Mouse (Mus musculus): Measurements from ENCODE around the gene Sestd1. TPM values are rescaled to one million over a fixed set of nuclear protein-coding genes. Genes with fewer than 3 reads are reported as not detected.

The Sestd1 gene
- polyA plus RNA-seq, 1 experiment from 2014 or later, result 52.2 TPM

DNA sequence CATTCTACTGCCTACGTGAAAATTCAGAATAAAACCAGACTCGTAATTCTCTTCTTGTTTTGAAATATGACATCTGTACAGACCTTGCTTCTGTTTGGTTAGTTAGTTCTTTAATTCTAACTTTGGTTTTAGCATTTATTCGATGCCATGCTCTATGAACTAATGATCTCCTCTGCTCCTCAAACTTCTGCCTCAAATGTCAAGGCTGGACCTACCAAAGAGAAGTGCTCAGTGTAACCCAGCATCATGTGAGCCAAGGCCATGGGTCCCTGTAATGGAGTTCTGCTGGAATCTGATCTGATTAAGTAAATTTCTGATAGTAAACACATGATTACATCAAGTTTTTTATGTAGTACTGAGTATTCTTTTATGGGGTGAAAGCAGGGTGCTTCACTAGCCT is 88.6 kb downstream of the Sestd1 start:
- peaks cover 67% of the 10 kb centered on the region for H3K36me3 ChIP-seq (ENCODE audit: control insufficient read depth, insufficient read depth, low read length)

DNA sequence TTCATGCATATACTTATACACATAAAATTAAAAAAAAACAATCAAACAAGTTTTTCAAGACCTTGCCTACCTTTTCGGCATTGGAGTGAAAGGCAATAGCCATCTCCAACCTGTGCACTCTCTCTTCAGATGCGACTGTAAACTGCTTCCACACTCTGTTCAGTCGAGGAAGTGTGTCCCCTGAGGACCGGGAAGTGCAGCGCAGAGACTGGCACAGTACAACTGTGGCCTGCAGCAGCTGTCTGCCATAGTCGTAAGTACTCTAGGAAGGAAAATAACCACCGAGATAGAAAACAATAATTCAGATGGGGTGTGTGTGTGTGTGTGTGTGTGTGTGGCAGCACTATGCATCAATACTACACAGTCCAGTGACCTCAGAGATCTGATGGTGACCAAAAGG is 89.5 kb downstream of the Sestd1 start:
- 93% methylated on average over 7 of the region's 7 CpGs for WGBS
- Histone ChIP-seq H3K36me3 (ENCODE audit: control insufficient read depth, insufficient read depth, low read length) (peaks cover 68% of the 10 kb centered on the region), H3K27ac (replicated peaks; ENCODE audit: low read depth, low read length) (no peak overlapping the region), H3K9ac (replicated peaks; ENCODE audit: low read length) (no peak overlapping the region), H3K9me3 (ENCODE audit: control insufficient read depth, low read length) (no peaks in the 10 kb centered on the region), H3K27me3 (ENCODE audit: control insufficient read depth, insufficient read depth, low read length) (no peaks in the 10 kb centered on the region), H3K4me1 (ENCODE audit: control insufficient read depth, insufficient read depth, low read length) (no peaks in the 10 kb centered on the region), H3K4me2 (ENCODE audit: low read length) (no peak overlapping the region), H3K4me3 (replicated peaks; ENCODE audit: low read depth, low read length) (no peak overlapping the region)
- DNase-seq, result no peak
- no peak for ATAC-seq (ENCODE audit: low FRiP score, low TSS enrichment)

More for the DNA sequence above, 88.6 kb downstream of the Sestd1 start:
- no peaks in the 10 kb centered on the region for H3K27me3 ChIP-seq (ENCODE audit: control insufficient read depth, insufficient read depth, low read length)
- ATAC-seq (ENCODE audit: low FRiP score, low TSS enrichment), result no peak
- H3K4me2 ChIP-seq (ENCODE audit: low read length), result no peak overlapping the region
- no peaks in the 10 kb centered on the region for H3K9me3 ChIP-seq (ENCODE audit: control insufficient read depth, low read length)
- DNase-seq, result no peak
- 98% methylated on average over 3 of the region's 3 CpGs for WGBS
- no peak overlapping the region for H3K9ac ChIP-seq (replicated peaks; ENCODE audit: low read length)
- H3K27ac ChIP-seq (replicated peaks; ENCODE audit: low read depth, low read length), result no peak overlapping the region
- H3K4me1 ChIP-seq (ENCODE audit: control insufficient read depth, insufficient read depth, low read length), result no peaks in the 10 kb centered on the region
- no peak overlapping the region for H3K4me3 ChIP-seq (replicated peaks; ENCODE audit: low read depth, low read length)

DNA sequence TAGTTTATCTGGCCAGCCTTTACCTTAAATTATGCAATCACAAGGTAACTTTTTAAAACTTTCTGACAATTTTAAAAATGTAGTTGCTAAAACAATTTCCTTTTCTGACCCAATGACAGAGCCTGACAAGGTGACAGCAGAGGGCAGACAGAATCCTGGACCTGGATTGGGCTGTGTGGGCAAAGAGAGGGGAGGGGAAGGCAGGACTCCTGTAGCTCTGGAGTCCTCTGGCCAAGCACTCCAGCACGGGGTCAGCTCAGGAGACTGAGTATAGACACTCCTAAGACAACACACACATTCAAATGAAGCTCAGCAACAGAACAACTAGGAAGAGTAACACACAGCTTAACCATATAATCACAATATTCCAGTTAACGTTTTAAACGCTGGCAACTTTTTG is 90.1 kb downstream of the Sestd1 start:
- H3K4me1 ChIP-seq (ENCODE audit: control insufficient read depth, insufficient read depth, low read length), result no peaks in the 10 kb centered on the region
- H3K4me2 ChIP-seq (ENCODE audit: low read length), result no peak overlapping the region
- ATAC-seq (ENCODE audit: low FRiP score, low TSS enrichment), result no peak
- 93% methylated on average over 3 of the region's 3 CpGs for WGBS
- no peaks in the 10 kb centered on the region for H3K27me3 ChIP-seq (ENCODE audit: control insufficient read depth, insufficient read depth, low read length)
- H3K27ac ChIP-seq (replicated peaks; ENCODE audit: low read depth, low read length), result no peak overlapping the region
- DNase-seq, result no peak
- no peak overlapping the region for H3K9ac ChIP-seq (replicated peaks; ENCODE audit: low read length)
- H3K36me3 ChIP-seq (ENCODE audit: control insufficient read depth, insufficient read depth, low read length), result peaks cover 66% of the 10 kb centered on the region
- no peaks in the 10 kb centered on the region for H3K9me3 ChIP-seq (ENCODE audit: control insufficient read depth, low read length)
- H3K4me3 ChIP-seq (replicated peaks; ENCODE audit: low read depth, low read length), result no peak overlapping the region

DNA sequence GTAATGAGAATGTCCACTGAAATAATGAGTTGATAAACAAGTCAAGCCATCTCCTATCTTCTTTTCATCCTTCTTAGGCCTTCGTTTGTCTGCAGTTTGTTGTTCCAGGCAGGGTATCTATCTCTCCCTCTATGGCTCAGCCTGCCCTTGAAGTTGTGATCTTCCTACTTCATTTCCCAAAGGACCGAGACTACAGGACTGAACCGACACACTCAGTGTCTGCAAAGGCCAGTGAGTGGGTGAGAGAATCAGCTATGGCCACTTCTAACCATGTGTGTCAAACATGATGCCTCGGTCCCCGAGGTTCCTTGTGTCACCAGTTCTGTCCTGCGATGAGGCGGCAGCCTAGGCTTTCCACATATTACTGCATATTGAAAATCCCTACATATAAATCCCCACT is 90.7 kb downstream of the Sestd1 start:
- ATAC-seq (ENCODE audit: low FRiP score, low TSS enrichment) (no peak), DNase-seq (no peak)
- Histone ChIP-seq H3K4me1 (ENCODE audit: control insufficient read depth, insufficient read depth, low read length) (no peaks in the 10 kb centered on the region), H3K9me3 (ENCODE audit: control insufficient read depth, low read length) (no peaks in the 10 kb centered on the region), H3K27me3 (ENCODE audit: control insufficient read depth, insufficient read depth, low read length) (no peaks in the 10 kb centered on the region), H3K36me3 (ENCODE audit: control insufficient read depth, insufficient read depth, low read length) (peaks cover 67% of the 10 kb centered on the region), H3K27ac (replicated peaks; ENCODE audit: low read depth, low read length) (no peak overlapping the region), H3K4me2 (ENCODE audit: low read length) (no peak overlapping the region), H3K9ac (replicated peaks; ENCODE audit: low read length) (no peak overlapping the region), H3K4me3 (replicated peaks; ENCODE audit: low read depth, low read length) (no peak overlapping the region)
- WGBS, result 96% methylated on average over 7 of the region's 7 CpGs

DNA sequence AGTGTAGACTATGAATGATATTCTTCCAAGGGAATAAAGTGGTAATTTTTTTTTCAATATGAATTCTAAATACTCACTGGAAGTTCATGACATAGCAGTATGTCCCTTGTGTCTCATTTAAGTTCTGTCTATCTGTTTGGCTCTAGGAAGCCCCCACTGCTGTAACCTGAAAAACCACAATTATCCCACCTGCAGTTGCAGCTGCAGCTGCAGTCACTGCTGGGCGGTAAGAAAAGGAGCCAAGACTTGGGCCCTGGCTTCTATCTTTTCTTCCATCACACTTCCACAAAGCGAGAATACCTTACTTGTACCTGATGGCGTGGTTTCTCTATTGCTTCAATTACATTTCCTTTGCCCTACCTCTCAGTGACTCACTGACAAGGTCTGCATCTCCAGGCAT is 92.9 kb downstream of the Sestd1 start:
- DNase-seq, result no peak
- Histone ChIP-seq H3K4me1 (ENCODE audit: control insufficient read depth, insufficient read depth, low read length) (no peaks in the 10 kb centered on the region), H3K4me3 (replicated peaks; ENCODE audit: low read depth, low read length) (no peak overlapping the region), H3K9ac (replicated peaks; ENCODE audit: low read length) (no peak overlapping the region), H3K27ac (replicated peaks; ENCODE audit: low read depth, low read length) (no peak overlapping the region), H3K36me3 (ENCODE audit: control insufficient read depth, insufficient read depth, low read length) (peaks cover 57% of the 10 kb centered on the region), H3K27me3 (ENCODE audit: control insufficient read depth, insufficient read depth, low read length) (no peaks in the 10 kb centered on the region), H3K4me2 (ENCODE audit: low read length) (no peak overlapping the region), H3K9me3 (ENCODE audit: control insufficient read depth, low read length) (no peaks in the 10 kb centered on the region)
- no peak for ATAC-seq (ENCODE audit: low FRiP score, low TSS enrichment)
- 92% methylated on average over 3 of the region's 3 CpGs for WGBS

DNA sequence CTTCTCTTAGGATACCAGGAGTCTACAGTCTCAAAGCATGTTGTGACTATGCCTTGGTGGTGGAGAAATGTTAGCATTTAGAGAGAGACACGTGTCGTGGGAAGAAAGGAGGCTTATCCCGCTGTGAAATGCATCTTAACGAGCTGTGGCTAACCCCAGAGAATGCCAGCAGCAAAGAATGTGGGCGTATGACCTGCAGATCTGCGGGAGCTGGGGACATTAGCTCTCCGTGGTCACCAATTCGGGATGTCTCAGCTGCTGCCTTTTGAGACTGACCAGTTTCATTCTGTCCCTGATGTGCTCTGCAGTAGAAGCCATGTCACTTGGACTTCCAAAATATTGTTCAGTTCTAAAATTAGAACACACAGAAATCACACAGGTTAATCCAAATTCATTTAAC is 93.5 kb downstream of the Sestd1 start:
- Histone ChIP-seq H3K4me1 (ENCODE audit: control insufficient read depth, insufficient read depth, low read length) (no peaks in the 10 kb centered on the region), H3K27ac (replicated peaks; ENCODE audit: low read depth, low read length) (no peak overlapping the region), H3K36me3 (ENCODE audit: control insufficient read depth, insufficient read depth, low read length) (peaks cover 52% of the 10 kb centered on the region), H3K27me3 (ENCODE audit: control insufficient read depth, insufficient read depth, low read length) (no peaks in the 10 kb centered on the region), H3K4me3 (replicated peaks; ENCODE audit: low read depth, low read length) (no peak overlapping the region), H3K4me2 (ENCODE audit: low read length) (no peak overlapping the region), H3K9ac (replicated peaks; ENCODE audit: low read length) (no peak overlapping the region), H3K9me3 (ENCODE audit: control insufficient read depth, low read length) (no peaks in the 10 kb centered on the region)
- ATAC-seq (ENCODE audit: low FRiP score, low TSS enrichment), result no peak
- DNase-seq, result no peak
- WGBS, result 46% methylated on average over 8 of the region's 8 CpGs

DNA sequence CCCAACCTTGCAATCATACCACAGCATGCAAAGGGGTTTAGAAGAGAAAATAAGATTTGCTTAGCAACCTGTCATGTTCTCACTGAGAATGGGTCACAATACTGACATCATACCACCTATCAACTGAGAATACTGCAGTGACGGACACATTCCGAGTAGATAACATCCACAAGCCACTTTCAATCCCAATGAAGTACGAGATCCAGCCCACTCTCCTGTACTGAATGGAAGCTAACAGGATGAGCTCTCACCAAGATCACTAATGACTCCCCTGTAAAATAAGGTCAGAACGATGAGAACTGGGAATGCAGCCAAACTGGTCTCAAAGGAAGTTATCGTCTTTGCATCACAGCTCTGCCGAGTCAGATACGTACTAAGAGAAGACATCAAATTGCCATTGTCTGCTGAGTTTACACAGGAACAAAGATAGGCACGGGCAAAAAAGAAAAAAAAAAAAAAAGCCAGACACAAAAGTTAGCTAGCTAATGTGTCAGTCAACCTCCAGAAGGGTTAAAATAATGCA is 96.3 kb downstream of the Sestd1 start:
- Histone ChIP-seq H3K36me3 (ENCODE audit: control insufficient read depth, insufficient read depth, low read length) (peaks cover 34% of the 10 kb centered on the region), H3K4me3 (replicated peaks; ENCODE audit: low read depth, low read length) (no peak overlapping the region), H3K4me1 (ENCODE audit: control insufficient read depth, insufficient read depth, low read length) (no peaks in the 10 kb centered on the region), H3K9me3 (ENCODE audit: control insufficient read depth, low read length) (no peaks in the 10 kb centered on the region), H3K4me2 (ENCODE audit: low read length) (no peak overlapping the region), H3K27ac (replicated peaks; ENCODE audit: low read depth, low read length) (no peak overlapping the region), H3K27me3 (ENCODE audit: control insufficient read depth, insufficient read depth, low read length) (no peaks in the 10 kb centered on the region), H3K9ac (replicated peaks; ENCODE audit: low read length) (no peak overlapping the region)
- peak; percentile 60 for DNase-seq
- no peak for ATAC-seq (ENCODE audit: low FRiP score, low TSS enrichment)
- WGBS, result 56% methylated on average over 8 of the region's 8 CpGs

DNA sequence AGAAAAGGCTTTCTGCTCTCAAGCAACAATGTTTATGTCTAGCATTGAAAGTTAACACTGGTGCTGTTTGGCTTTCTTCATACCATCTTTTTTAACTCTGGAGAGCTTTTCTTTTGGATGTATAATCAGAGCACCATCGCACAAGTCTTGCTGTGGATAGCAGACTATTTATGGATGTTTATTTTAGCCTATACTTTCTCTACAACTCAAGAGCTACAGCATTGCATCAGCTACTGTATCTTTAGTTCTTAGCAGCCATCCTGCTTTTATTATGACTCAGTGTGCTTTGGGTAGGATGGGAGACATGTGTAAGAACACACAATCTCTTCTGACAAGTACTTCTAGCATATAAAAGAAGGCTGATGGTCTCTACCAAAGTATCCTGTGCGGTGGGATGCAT is 96.7 kb downstream of the Sestd1 start:
- Histone ChIP-seq H3K9me3 (ENCODE audit: control insufficient read depth, low read length) (no peaks in the 10 kb centered on the region), H3K36me3 (ENCODE audit: control insufficient read depth, insufficient read depth, low read length) (peaks cover 31% of the 10 kb centered on the region), H3K27ac (replicated peaks; ENCODE audit: low read depth, low read length) (no peak overlapping the region), H3K27me3 (ENCODE audit: control insufficient read depth, insufficient read depth, low read length) (no peaks in the 10 kb centered on the region), H3K4me3 (replicated peaks; ENCODE audit: low read depth, low read length) (no peak overlapping the region), H3K4me1 (ENCODE audit: control insufficient read depth, insufficient read depth, low read length) (no peaks in the 10 kb centered on the region), H3K9ac (replicated peaks; ENCODE audit: low read length) (no peak overlapping the region), H3K4me2 (ENCODE audit: low read length) (no peak overlapping the region)
- no peak for DNase-seq
- 90% methylated on average over 2 of the region's 2 CpGs for WGBS
- ATAC-seq (ENCODE audit: low FRiP score, low TSS enrichment), result no peak

DNA sequence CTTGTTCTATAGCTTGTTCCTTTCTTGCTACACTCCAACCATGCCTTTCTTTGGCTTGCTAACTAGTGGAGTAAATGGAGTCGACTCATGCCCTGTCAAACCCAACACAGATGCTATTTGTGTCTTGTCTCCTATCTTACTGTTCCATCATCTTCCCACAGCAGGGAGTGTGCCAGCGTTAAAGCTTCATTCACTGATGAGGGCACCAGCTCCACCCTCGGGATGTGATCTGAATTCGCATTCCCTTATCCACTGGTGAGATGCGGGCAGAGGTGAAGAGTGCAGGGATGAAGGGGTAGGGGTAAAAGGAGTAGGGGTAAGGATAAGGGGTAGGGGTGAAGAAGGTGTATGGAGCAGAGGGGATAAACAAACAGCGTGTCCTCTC is 97.4 kb downstream of the Sestd1 start:
- Histone ChIP-seq H3K27me3 (ENCODE audit: control insufficient read depth, insufficient read depth, low read length) (no peaks in the 10 kb centered on the region), H3K36me3 (ENCODE audit: control insufficient read depth, insufficient read depth, low read length) (peaks cover 25% of the 10 kb centered on the region), H3K9me3 (ENCODE audit: control insufficient read depth, low read length) (no peaks in the 10 kb centered on the region), H3K4me2 (ENCODE audit: low read length) (no peak overlapping the region), H3K9ac (replicated peaks; ENCODE audit: low read length) (no peak overlapping the region), H3K4me3 (replicated peaks; ENCODE audit: low read depth, low read length) (no peak overlapping the region), H3K4me1 (ENCODE audit: control insufficient read depth, insufficient read depth, low read length) (no peaks in the 10 kb centered on the region), H3K27ac (replicated peaks; ENCODE audit: low read depth, low read length) (no peak overlapping the region)
- no peak for DNase-seq
- ATAC-seq (ENCODE audit: low FRiP score, low TSS enrichment), result no peak
- WGBS, result 82% methylated on average over 6 of the region's 6 CpGs
